Mouse (Mus musculus) liver, embryonic 16.5 days (tissue): ENCODE measurements around the gene Sars. TPM values are rescaled to one million over a fixed set of nuclear protein-coding genes. Genes with fewer than 3 reads are reported as not detected.

Source experiments
- ATAC-seq: fragments of 200-750 bp; cut with Nextera tagmentation; 2 replicates; pipeline ENCODE4 v1.8.0; 2017; ENCODE audit warnings: low read depth, mild to moderate bottlenecking, moderate number of reproducible peaks, moderate library complexity
- H3K27ac ChIP-seq: fragments of 300-500 bp; sonication (generic); 2 replicates; pipeline ENCODE4 v1.5.1; 2014; ENCODE audit warnings: mild to moderate bottlenecking, low read length
- H3K27me3 ChIP-seq: fragments of 300-500 bp; sonication (generic); 2 replicates; pipeline ENCODE4 v1.6.1; 2014; ENCODE audit warnings: low read depth, low read length, mixed read lengths; ENCODE audit not compliant: control insufficient read depth, insufficient read depth
- H3K36me3 ChIP-seq: fragments of 300-500 bp; sonication (generic); 2 replicates; pipeline ENCODE4 v1.6.1; 2014; ENCODE audit warnings: mild to moderate bottlenecking; ENCODE audit not compliant: control insufficient read depth, insufficient read depth
- H3K4me1 ChIP-seq: fragments of 300-500 bp; sonication (generic); 2 replicates; pipeline ENCODE4 v1.6.1; 2014; ENCODE audit warnings: low read depth, low read length, mixed read lengths; ENCODE audit not compliant: control insufficient read depth
- H3K4me2 ChIP-seq: fragments of 300-500 bp; sonication (generic); 2 replicates; pipeline ENCODE4 v1.6.1; 2014; ENCODE audit warnings: low read depth, low read length, mixed read lengths
- H3K4me3 ChIP-seq: fragments of 300-500 bp; sonication (generic); 2 replicates; pipeline ENCODE4 v1.5.1; 2014; ENCODE audit warnings: low read depth, mild to moderate bottlenecking, low read length
- H3K9ac ChIP-seq: fragments of 300-500 bp; sonication (generic); 2 replicates; pipeline ENCODE4 v1.6.1; 2014; ENCODE audit warnings: low read depth, low read length
- H3K9me3 ChIP-seq: fragments of 300-500 bp; sonication (generic); replicated peaks from 2 replicates; pipeline ENCODE4 v1.6.1; 2016; ENCODE audit warnings: low read length; ENCODE audit not compliant: control insufficient read depth
- WGBS: fragments of 180-500 bp; shearing (Covaris S2); extraction: QIAGEN DNeasy Blood & Tissue Kit; methylation state at CpG from one replicate; pipeline ENCODE4 v1.1.7; 2014; ENCODE audit not compliant: insufficient replicate concordance; 5-methylcytosine and 5-hydroxymethylcytosine counted together
- polyA plus RNA-seq: library from polyadenylated mRNA; unstranded; fragments of >200 nt; fragmentation: Nextera tagmentation; extraction: Ambion mirVana; gene quantifications from 2 replicates; pipeline ENCODE4 v1.2.1, GENCODE M21; 2015

The Sars gene
- 72.6 and 76.8 TPM in 2 replicates for polyA plus RNA-seq

- Histone ChIP-seq H3K4me3 (peak within 1 kb of the TSS; percentile 66), H3K27ac (peak within 1 kb of the TSS; percentile 90), H3K4me2 (peak within 1 kb of the TSS; percentile 73), H3K9ac (peak within 1 kb of the TSS; percentile 66), H3K27me3 (no peaks in the 10 kb centered on the region), H3K4me1 (peaks cover 19% of the 10 kb centered on the region), H3K9me3 (no peaks in the 10 kb centered on the region), H3K36me3 (no peaks in the 10 kb centered on the region; the same call in none of the 2 replicates)
- peak; percentile 96 for ATAC-seq
- WGBS: under 1% methylated on average over 41 of the region's 41 CpGs
Observed at GRCm38 (mm10) chr3:108444698-108445365, at the start of gene Sars. TSS of gene Sars (minus strand) at chr3:108445209.

DNA sequence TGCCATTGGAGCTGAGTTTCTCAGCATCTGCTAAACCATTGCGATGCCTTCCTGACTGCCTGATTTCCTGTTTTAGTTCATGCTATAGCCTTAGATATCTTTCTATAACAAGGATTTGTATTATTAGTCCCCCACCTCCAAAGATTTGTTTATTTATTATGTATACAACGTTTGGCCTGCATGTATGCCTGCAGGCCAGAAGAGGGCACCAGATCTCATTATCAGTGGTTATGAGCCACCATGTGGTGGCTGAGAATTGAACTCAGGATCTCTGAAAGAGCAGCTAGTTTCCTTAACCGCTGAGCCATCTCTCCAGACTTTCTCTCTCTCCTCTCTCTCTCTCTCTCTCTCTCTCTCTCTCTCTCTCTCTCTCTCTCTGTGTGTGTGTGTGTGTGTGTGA is 45.0 kb upstream of the Sars start:
- Histone ChIP-seq H3K27me3 (no peaks in the 10 kb centered on the region), H3K36me3 (no peaks in the 10 kb centered on the region), H3K9ac (no peak overlapping the region), H3K4me2 (no peak overlapping the region), H3K4me3 (no peak overlapping the region), H3K27ac (no peak overlapping the region), H3K9me3 (no peaks in the 10 kb centered on the region), H3K4me1 (no peaks in the 10 kb centered on the region)
- 28% methylated on average over 3 of the region's 3 CpGs for WGBS
- no peak for ATAC-seq

- Histone ChIP-seq H3K9ac (no peak overlapping the region), H3K4me1 (no peaks in the 10 kb centered on the region), H3K9me3 (no peaks in the 10 kb centered on the region), H3K27me3 (no peaks in the 10 kb centered on the region), H3K4me2 (no peak overlapping the region), H3K4me3 (no peak overlapping the region), H3K27ac (no peak overlapping the region), H3K36me3 (no peaks in the 10 kb centered on the region)
- ATAC-seq: no peak
- WGBS: 68% methylated on average over 4 of the region's 4 CpGs
Observed at GRCm38 (mm10) chr3:108484749-108485148, 39.7 kb upstream of the Sars start.

- 75% methylated on average over 4 of the region's 4 CpGs for WGBS
- Histone ChIP-seq H3K36me3 (no peaks in the 10 kb centered on the region), H3K9me3 (no peaks in the 10 kb centered on the region), H3K9ac (no peak overlapping the region), H3K4me2 (no peak overlapping the region), H3K27me3 (no peaks in the 10 kb centered on the region), H3K4me1 (no peaks in the 10 kb centered on the region), H3K4me3 (no peak overlapping the region), H3K27ac (no peak overlapping the region)
- ATAC-seq: no peak
Observed at GRCm38 (mm10) chr3:108478800-108479199, 33.8 kb upstream of the Sars start.

DNA sequence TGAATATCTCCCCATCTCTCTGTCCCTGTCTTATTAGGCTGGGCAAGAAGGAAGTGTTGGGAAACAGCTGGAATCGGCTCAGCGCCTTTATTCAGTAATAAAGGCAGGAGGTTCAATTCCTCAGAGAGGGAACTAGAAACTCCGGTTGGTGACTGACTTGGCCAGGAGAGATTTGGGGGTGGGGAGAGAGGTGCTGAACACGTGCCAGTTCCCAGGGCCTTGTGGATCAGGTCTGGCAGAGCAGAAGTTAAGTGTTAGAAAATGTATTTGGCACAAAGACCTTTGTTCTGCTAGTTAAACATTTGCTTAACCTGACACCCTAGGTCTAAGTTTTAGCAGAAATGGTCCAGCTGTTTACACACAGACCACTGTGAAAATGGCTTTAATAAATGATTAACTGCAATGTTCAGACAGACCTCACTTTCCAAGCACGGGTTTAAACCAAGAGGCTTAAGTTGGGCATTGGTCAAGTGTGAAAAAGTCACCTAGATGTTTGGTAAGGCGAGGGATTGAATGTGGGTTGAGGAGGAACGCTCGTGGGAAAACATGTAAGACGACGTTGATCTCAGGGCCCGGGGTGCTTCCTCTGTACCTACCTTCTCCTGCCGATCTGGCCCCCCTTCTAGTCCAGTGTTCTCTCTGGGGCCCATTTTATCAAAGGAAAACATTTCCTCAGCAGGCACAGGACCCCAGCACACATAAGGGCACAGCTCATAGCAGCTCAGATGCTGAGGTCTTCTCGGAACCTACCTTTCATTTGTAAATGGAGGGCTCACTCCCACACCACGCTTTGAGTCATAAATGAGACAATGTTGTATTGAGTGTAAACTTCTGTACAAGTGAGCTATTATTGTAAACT is 32.0 kb upstream of the Sars start:
- Histone ChIP-seq H3K4me2 (no peak overlapping the region), H3K36me3 (no peaks in the 10 kb centered on the region), H3K27ac (peak overlapping the region; percentile 74), H3K4me3 (no peak overlapping the region), H3K27me3 (no peaks in the 10 kb centered on the region), H3K9me3 (no peaks in the 10 kb centered on the region), H3K4me1 (no peaks in the 10 kb centered on the region), H3K9ac (no peak overlapping the region)
- WGBS: 53% methylated on average over 14 of the region's 14 CpGs
- peak; percentile 85 for ATAC-seq

DNA sequence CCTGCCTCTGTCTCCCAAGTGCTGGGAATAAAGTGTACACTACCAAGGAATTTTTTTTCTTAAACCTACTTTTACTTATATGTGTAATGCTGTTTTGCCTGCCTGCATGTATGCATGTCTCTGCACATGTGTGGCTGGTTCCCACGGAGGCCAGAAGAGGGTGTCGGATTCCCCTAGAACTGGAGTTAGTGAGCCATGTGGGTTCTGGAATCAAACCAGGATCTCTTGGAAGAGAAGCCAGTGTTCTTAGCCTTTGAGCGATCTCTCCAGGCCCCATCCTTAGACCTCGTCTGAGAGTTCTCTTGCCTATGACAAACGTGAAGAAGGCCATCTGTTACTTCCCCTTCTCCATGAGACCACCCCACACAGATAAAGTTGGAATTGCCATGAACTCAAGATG is 30.5 kb upstream of the Sars start:
- H3K4me1 ChIP-seq: no peaks in the 10 kb centered on the region
- no peak overlapping the region for H3K4me2 ChIP-seq
- H3K9me3 ChIP-seq: no peaks in the 10 kb centered on the region
- H3K4me3 ChIP-seq: no peak overlapping the region
- no peak overlapping the region for H3K27ac ChIP-seq
- H3K9ac ChIP-seq: no peak overlapping the region
- no peak for ATAC-seq
- no peaks in the 10 kb centered on the region for H3K27me3 ChIP-seq
- no peaks in the 10 kb centered on the region for H3K36me3 ChIP-seq
- 51% methylated on average over 5 of the region's 5 CpGs for WGBS

DNA sequence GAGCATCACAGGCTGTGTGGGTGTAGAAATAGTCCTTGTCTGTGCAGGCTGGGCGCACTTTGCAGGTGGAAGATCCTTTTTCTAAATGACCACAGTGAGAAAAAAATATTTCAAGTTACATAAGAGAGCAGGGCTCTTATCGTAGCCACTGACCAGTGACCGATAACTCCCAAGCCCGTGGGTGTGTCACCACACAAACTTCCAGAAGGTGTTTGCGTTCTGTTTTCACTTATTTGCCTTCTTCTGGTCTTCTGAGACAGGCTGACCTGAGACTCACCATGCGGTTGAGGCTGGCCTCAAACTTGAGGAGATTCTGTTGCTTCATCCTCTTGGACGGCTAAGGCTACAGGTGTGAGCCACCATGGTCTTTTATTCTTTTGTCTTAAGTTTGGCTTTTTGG is 30.0 kb upstream of the Sars start:
- no peaks in the 10 kb centered on the region for H3K4me1 ChIP-seq
- 68% methylated on average over 7 of the region's 7 CpGs for WGBS
- no peaks in the 10 kb centered on the region for H3K27me3 ChIP-seq
- H3K4me3 ChIP-seq: no peak overlapping the region
- no peak overlapping the region for H3K4me2 ChIP-seq
- H3K36me3 ChIP-seq: no peaks in the 10 kb centered on the region
- no peak overlapping the region for H3K9ac ChIP-seq
- no peak for ATAC-seq
- no peaks in the 10 kb centered on the region for H3K9me3 ChIP-seq
- H3K27ac ChIP-seq: no peak overlapping the region

DNA sequence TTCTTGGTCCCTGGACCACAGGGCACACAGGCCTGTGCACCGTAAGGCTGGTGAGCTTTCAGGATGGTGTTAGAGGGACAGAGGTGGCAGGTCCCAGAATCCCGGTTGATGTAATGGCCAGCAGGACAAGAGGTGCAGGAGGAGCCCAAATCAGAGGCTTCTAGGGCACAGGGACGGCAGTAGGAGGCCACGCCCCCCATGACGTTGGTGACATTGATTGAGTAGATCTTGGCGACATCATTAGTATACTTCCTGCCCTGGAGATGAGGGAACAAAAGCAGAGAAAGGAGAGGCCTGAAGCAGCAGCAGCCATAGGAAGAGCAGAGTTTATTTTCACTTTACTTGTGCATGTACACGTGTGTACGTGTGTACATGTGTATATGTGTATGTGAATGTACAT is 22.8 kb upstream of the Sars start:
- Histone ChIP-seq H3K9ac (no peak overlapping the region), H3K4me1 (no peaks in the 10 kb centered on the region), H3K27me3 (no peaks in the 10 kb centered on the region), H3K4me2 (no peak overlapping the region), H3K36me3 (no peaks in the 10 kb centered on the region), H3K4me3 (no peak overlapping the region), H3K9me3 (no peaks in the 10 kb centered on the region), H3K27ac (no peak overlapping the region)
- WGBS: 49% methylated on average over 8 of the region's 8 CpGs
- ATAC-seq: no peak

DNA sequence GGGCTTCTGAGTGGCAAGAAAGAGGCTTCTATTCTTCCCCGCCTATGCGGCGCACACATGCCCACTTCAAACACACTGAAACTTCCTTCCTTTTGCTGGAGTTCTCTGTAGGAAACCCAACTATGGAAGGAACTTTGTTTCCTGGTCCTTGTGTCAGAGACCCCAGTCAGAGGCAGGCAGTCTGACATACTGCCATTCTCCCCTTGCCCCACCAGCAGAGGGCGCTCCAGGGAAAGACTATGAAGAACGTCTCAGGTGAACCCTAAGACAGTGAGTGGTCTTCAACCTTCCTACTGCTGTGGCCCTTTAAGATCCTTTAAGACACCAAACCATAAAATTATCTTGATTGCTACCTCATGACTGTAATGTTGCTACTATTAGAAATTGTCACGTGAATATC is 21.4 kb upstream of the Sars start:
- H3K27ac ChIP-seq: no peak overlapping the region
- no peak overlapping the region for H3K4me3 ChIP-seq
- H3K9ac ChIP-seq: no peak overlapping the region
- H3K36me3 ChIP-seq: no peaks in the 10 kb centered on the region
- no peaks in the 10 kb centered on the region for H3K9me3 ChIP-seq
- no peaks in the 10 kb centered on the region for H3K4me1 ChIP-seq
- WGBS: 58% methylated on average over 6 of the region's 6 CpGs
- ATAC-seq: no peak
- H3K4me2 ChIP-seq: no peak overlapping the region
- H3K27me3 ChIP-seq: no peaks in the 10 kb centered on the region
